Mouse (Mus musculus) liver, postnatal 0 days (tissue): Measurements from ENCODE around the gene Otc.

Source experiments
- CTCF ChIP-seq: sonication (generic); IDR thresholded peaks from 2 replicates; pipeline ENCODE4 v1.5.1; 2016; ENCODE audit warnings: antibody characterized with exemption, low read depth
- EP300 ChIP-seq: IDR thresholded peaks from 2 replicates; pipeline ENCODE4 v1.6.1; 2016; ENCODE audit warnings: antibody characterized with exemption, low read depth, mild to moderate bottlenecking

- TF ChIP-seq EP300 = no peak
- no peak for TF ChIP-seq CTCF
These were observed 45.2 kb downstream of the Otc start for GRCm38 (mm10) chrX:10297341-10297740.
